Mouse (Mus musculus) forebrain, postnatal 0 days (tissue): ENCODE measurements at regions not wholly inside any gene's neighbourhood (a gene's known extent, or its start where the extent isn't known, plus 50 kb on each side); places are given as distances from the start of the nearest gene placed in this dataset.

Source experiments
- ATAC-seq: fragments of 200-750 bp; cut with Nextera tagmentation; 2 replicates; pipeline ENCODE4 v1.8.0; 2017; ENCODE audit warnings: mild to moderate bottlenecking, moderate library complexity
- DNase-seq: peaks from one replicate; pipeline ENCODE4 v3.0.0-alpha.2; 2015
- H3K27ac ChIP-seq: fragments of 300-500 bp; sonication (generic); 2 replicates; pipeline ENCODE4 v1.5.1; 2014; ENCODE audit warnings: low read depth, mild to moderate bottlenecking, antibody characterized with exemption, low read length, moderate library complexity, mixed read lengths
- H3K27me3 ChIP-seq: fragments of 300-500 bp; sonication (generic); 2 replicates; pipeline ENCODE4 v1.6.1; 2014; ENCODE audit warnings: mild to moderate bottlenecking, low read length, mixed read lengths; ENCODE audit not compliant: insufficient read depth
- H3K36me3 ChIP-seq: fragments of 300-500 bp; sonication (generic); 2 replicates; pipeline ENCODE4 v1.6.1; 2014; ENCODE audit warnings: mild to moderate bottlenecking, moderate library complexity; ENCODE audit not compliant: insufficient read depth
- H3K4me1 ChIP-seq: fragments of 300-500 bp; sonication (generic); 2 replicates; pipeline ENCODE4 v1.6.1; 2014; ENCODE audit warnings: antibody characterized with exemption; ENCODE audit not compliant: insufficient read depth
- H3K4me2 ChIP-seq: fragments of 300-500 bp; sonication (generic); 2 replicates; pipeline ENCODE4 v1.6.1; 2014; ENCODE audit warnings: low read depth, mild to moderate bottlenecking, moderate library complexity
- H3K4me3 ChIP-seq: fragments of 300-500 bp; sonication (generic); 2 replicates; pipeline ENCODE4 v1.5.1; 2014; ENCODE audit warnings: low read depth, low read length, mixed read lengths
- H3K9ac ChIP-seq: fragments of 300-500 bp; sonication (generic); 2 replicates; pipeline ENCODE4 v1.6.1; 2014; ENCODE audit warnings: mild to moderate bottlenecking
- H3K9me3 ChIP-seq: fragments of 300-500 bp; sonication (generic); 2 replicates; pipeline ENCODE4 v1.6.1; 2016; ENCODE audit warnings: low read length
- CTCF ChIP-seq: sonication (generic); IDR thresholded peaks from 2 replicates; pipeline ENCODE4 v1.5.1; 2016; ENCODE audit warnings: antibody characterized with exemption, control low read depth, low read depth
- WGBS: fragments of 180-500 bp; shearing (Covaris S2); extraction: QIAGEN DNeasy Blood & Tissue Kit; methylation state at CpG from one replicate; pipeline ENCODE4 v1.1.7; 2014; 5-methylcytosine and 5-hydroxymethylcytosine counted together

GRCm38 (mm10) chrX:11512439-11512838 is 184.8 kb downstream of the H2al1j start:
- H3K4me2 ChIP-seq = no peak overlapping the region
- 47% methylated on average over 5 of the region's 5 CpGs for WGBS
- no peak overlapping the region for H3K27ac ChIP-seq
- H3K27me3 ChIP-seq = no peaks in the 10 kb centered on the region
- no peak for TF ChIP-seq CTCF
- H3K36me3 ChIP-seq = no peaks in the 10 kb centered on the region
- DNase-seq (no peak), ATAC-seq (no peak)
- H3K9ac ChIP-seq = no peak overlapping the region
- no peaks in the 10 kb centered on the region for H3K4me1 ChIP-seq
- no peaks in the 10 kb centered on the region for H3K9me3 ChIP-seq
- H3K4me3 ChIP-seq = no peak overlapping the region

GRCm38 (mm10) chrX:11512928-11513327 is 185.3 kb downstream of the H2al1j start:
- DNase-seq (no peak), ATAC-seq (no peak)
- H3K4me3 ChIP-seq = no peak overlapping the region
- 52% methylated on average over 4 of the region's 4 CpGs for WGBS
- no peaks in the 10 kb centered on the region for H3K27me3 ChIP-seq
- H3K4me2 ChIP-seq = no peak overlapping the region
- TF ChIP-seq CTCF = no peak
- no peaks in the 10 kb centered on the region for H3K36me3 ChIP-seq
- H3K27ac ChIP-seq = no peak overlapping the region
- H3K9me3 ChIP-seq = no peaks in the 10 kb centered on the region
- H3K4me1 ChIP-seq = no peaks in the 10 kb centered on the region
- no peak overlapping the region for H3K9ac ChIP-seq

- no peak overlapping the region for H3K4me3 ChIP-seq
- H3K9ac ChIP-seq = no peak overlapping the region
- DNase-seq (no peak), ATAC-seq (no peak)
- no peaks in the 10 kb centered on the region for H3K4me1 ChIP-seq
- H3K4me2 ChIP-seq = no peak overlapping the region
- 51% methylated on average over 4 of the region's 4 CpGs for WGBS
- no peak for TF ChIP-seq CTCF
- H3K9me3 ChIP-seq = no peaks in the 10 kb centered on the region
- H3K27me3 ChIP-seq = no peaks in the 10 kb centered on the region
- no peak overlapping the region for H3K27ac ChIP-seq
- H3K36me3 ChIP-seq = no peaks in the 10 kb centered on the region
These were observed 196.2 kb downstream of the H2al1j start for GRCm38 (mm10) chrX:11523791-11524190.

GRCm38 (mm10) chrX:11525326-11525725 is 197.7 kb downstream of the H2al1j start:
- H3K9me3 ChIP-seq = no peaks in the 10 kb centered on the region
- DNase-seq (no peak), ATAC-seq (no peak)
- H3K27ac ChIP-seq = no peak overlapping the region
- no peak overlapping the region for H3K4me3 ChIP-seq
- WGBS = 68% methylated on average over 8 of the region's 8 CpGs
- no peaks in the 10 kb centered on the region for H3K4me1 ChIP-seq
- H3K9ac ChIP-seq = no peak overlapping the region
- no peaks in the 10 kb centered on the region for H3K36me3 ChIP-seq
- no peak for TF ChIP-seq CTCF
- H3K4me2 ChIP-seq = no peak overlapping the region
- no peaks in the 10 kb centered on the region for H3K27me3 ChIP-seq

GRCm38 (mm10) chrX:11528589-11528988 is 201.0 kb downstream of the H2al1j start:
- H3K4me1 ChIP-seq = no peaks in the 10 kb centered on the region
- H3K27ac ChIP-seq = no peak overlapping the region
- no peaks in the 10 kb centered on the region for H3K27me3 ChIP-seq
- no peak overlapping the region for H3K9ac ChIP-seq
- no peak for DNase-seq
- H3K4me3 ChIP-seq = no peak overlapping the region
- TF ChIP-seq CTCF = no peak
- 63% methylated on average over 5 of the region's 5 CpGs for WGBS
- no peaks in the 10 kb centered on the region for H3K36me3 ChIP-seq
- H3K4me2 ChIP-seq = no peak overlapping the region
- no peak for ATAC-seq
- H3K9me3 ChIP-seq = no peaks in the 10 kb centered on the region

GRCm38 (mm10) chrX:11529221-11529620 is 201.6 kb downstream of the H2al1j start:
- DNase-seq (no peak), ATAC-seq (no peak)
- 78% methylated on average over 3 of the region's 3 CpGs for WGBS
- H3K4me3 ChIP-seq = no peak overlapping the region
- no peak overlapping the region for H3K27ac ChIP-seq
- no peak for TF ChIP-seq CTCF
- H3K36me3 ChIP-seq = no peaks in the 10 kb centered on the region
- no peak overlapping the region for H3K9ac ChIP-seq
- H3K9me3 ChIP-seq = no peaks in the 10 kb centered on the region
- no peak overlapping the region for H3K4me2 ChIP-seq
- H3K27me3 ChIP-seq = no peaks in the 10 kb centered on the region
- H3K4me1 ChIP-seq = no peaks in the 10 kb centered on the region

GRCm38 (mm10) chrX:11532817-11533216 is 205.2 kb downstream of the H2al1j start:
- peak; percentile 45; the same call in 1 of the 2 replicates for ATAC-seq
- Histone ChIP-seq H3K9ac (no peak overlapping the region), H3K27me3 (no peaks in the 10 kb centered on the region), H3K4me3 (no peak overlapping the region), H3K27ac (no peak overlapping the region), H3K9me3 (no peaks in the 10 kb centered on the region), H3K36me3 (no peaks in the 10 kb centered on the region), H3K4me1 (no peaks in the 10 kb centered on the region), H3K4me2 (no peak overlapping the region)
- DNase-seq = peak; percentile 19
- TF ChIP-seq CTCF = no peak
- WGBS = 54% methylated on average over 4 of the region's 4 CpGs

- TF ChIP-seq CTCF = no peak
- H3K27me3 ChIP-seq = no peaks in the 10 kb centered on the region
- DNase-seq (peak; percentile 65), ATAC-seq (peak; percentile 87)
- H3K4me2 ChIP-seq = no peak overlapping the region
- no peaks in the 10 kb centered on the region for H3K9me3 ChIP-seq
- no peak overlapping the region for H3K9ac ChIP-seq
- H3K4me1 ChIP-seq = no peaks in the 10 kb centered on the region
- no peak overlapping the region for H3K4me3 ChIP-seq
- no peaks in the 10 kb centered on the region for H3K36me3 ChIP-seq
- H3K27ac ChIP-seq = no peak overlapping the region
- 33% methylated on average over 8 of the region's 8 CpGs for WGBS
These were observed 206.2 kb downstream of the H2al1j start for GRCm38 (mm10) chrX:11533871-11534270.
